27 mouse cellular contexts compared by ENCODE assay signal in the genomic region with DNA sequence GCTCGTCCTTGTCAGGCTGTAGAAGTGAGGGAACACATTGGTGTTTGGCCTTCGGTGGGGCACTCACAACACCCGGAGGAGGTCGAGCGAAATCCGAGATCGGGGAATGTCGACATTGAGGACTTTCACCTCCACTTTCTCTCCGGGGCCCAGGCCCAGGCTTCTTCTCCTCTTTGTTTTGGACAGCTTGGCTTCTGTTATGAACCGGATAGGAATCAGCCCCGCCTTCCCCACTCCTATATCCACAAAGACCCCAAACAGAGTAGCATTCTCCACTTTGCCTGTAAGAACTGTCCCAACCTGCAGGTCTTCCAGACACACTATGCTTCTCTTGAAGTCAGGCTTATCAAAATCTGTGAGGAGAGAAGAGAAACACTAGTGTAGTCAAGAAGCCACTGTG.
"Had no signal": no experiment of that assay in that cellular context is flagged by ENCODE, and none has a peak within 500 bp of the region (broad histone marks: within the 10 kb centered on the region; RNA-seq: fewer than 3 reads in every experiment).

No protein-coding gene starts in this region.

- H3K9me3 ChIP-seq: heart, embryonic 15.5 days; hindbrain, embryonic 10.5 days; hindbrain, embryonic 12.5 days; intestine, embryonic 15.5 days; limb, embryonic 10.5 days; liver, embryonic 13.5 days had no signal

- H3K27ac ChIP-seq: gastrocnemius, adult 2 months; heart, adult 2 months; heart, embryonic 13.5 days; heart, embryonic 15.5 days; hindbrain, embryonic 10.5 days; hindbrain, embryonic 12.5 days; hindbrain, embryonic 14.5 days; intestine, embryonic 15.5 days; kidney, postnatal 0 days; layer of hippocampus, adult 2 months; left cerebral cortex, adult 2 months; limb, embryonic 10.5 days; limb, embryonic 12.5 days; liver, embryonic 13.5 days had no signal

- H3K4me2 ChIP-seq: heart, embryonic 11.5 days; heart, embryonic 13.5 days; heart, embryonic 15.5 days; hindbrain, embryonic 12.5 days; hindbrain, embryonic 14.5 days; intestine, embryonic 15.5 days; limb, embryonic 12.5 days; liver, embryonic 11.5 days; liver, embryonic 13.5 days had no signal

- H3K27me3 ChIP-seq: heart, embryonic 13.5 days; heart, embryonic 15.5 days; hindbrain, embryonic 12.5 days; intestine, embryonic 15.5 days; limb, embryonic 12.5 days; liver, embryonic 13.5 days had no signal

- H3K4me1 ChIP-seq: intestine, embryonic 15.5 days had no signal

- H3K36me3 ChIP-seq: hindbrain, embryonic 12.5 days; intestine, embryonic 15.5 days had no signal

- ATAC-seq: hindbrain, embryonic 16.5 days; inflammation-experienced regulatory T-cells, adult 6 months; intestine, embryonic 15.5 days; intestine, postnatal 0 days had no signal

- H3K4me3 ChIP-seq: gastrocnemius, adult 2 months; heart, adult 2 months; heart, embryonic 13.5 days; heart, embryonic 15.5 days; hindbrain, embryonic 10.5 days; hindbrain, embryonic 12.5 days; intestine, embryonic 15.5 days; layer of hippocampus, adult 2 months; left cerebral cortex, adult 2 months; limb, embryonic 10.5 days; limb, embryonic 12.5 days; liver, embryonic 13.5 days had no signal

- DNase-seq: gastrocnemius, adult 2 months; gastrocnemius, postnatal 10 days; gastrocnemius, postnatal 25 days; heart, adult 2 months; heart, postnatal 4 days; kidney, adult 2 months; kidney, adult 9 months; kidney, postnatal 14 days; kidney, postnatal 36 days; liver; liver, embryonic 13.5 days had no signal

- H3K9ac ChIP-seq: heart, embryonic 13.5 days; heart, embryonic 15.5 days; hindbrain, embryonic 12.5 days; hindbrain, embryonic 14.5 days; intestine, embryonic 15.5 days; limb, embryonic 12.5 days; liver, embryonic 13.5 days had no signal
